Mouse (Mus musculus) embryo, embryonic 10 days (tissue): ENCODE results near the gene Gpr176.

ENCODE experiments used
- DNase-seq: peaks from one replicate; pipeline ENCODE4 v3.0.0-alpha.2; 2015; ENCODE audit warnings: low spot score

Gpr176 gene

DNA sequence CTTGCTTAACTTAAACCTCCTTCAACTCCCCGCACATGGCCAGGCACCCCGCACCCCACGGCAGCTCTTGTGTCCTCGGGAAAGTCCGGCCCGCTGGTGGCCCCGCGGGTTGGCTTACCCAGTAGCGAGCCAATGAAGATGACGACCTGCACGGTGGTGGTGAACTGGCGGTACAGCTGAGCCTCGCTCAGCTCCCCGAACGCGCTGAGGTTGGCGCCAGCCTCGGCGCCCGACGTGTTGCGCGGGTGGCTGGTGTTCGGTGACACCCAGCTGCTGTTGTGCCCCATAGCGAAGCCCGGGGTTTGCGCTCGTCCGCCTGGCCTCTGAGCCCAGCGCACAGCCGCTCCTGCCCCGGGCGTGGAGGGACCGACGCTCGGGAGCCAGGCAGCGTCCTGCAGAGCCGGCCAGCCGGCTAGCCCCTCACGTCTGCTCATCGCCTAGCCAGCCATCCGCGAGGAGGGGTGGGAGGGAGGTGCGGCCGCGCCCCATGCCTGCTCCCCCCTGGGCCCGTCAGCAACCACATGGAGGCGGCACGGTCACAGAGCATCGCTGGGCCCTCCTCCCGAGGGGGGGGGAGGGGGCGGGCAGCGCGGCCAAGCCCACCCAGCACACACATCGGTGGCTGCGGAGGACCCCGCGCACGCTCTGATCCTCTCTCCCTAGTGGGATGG, at the start of gene Gpr176:
Gene Gpr176, minus strand, starts transcription at position 519 of the 671 bp plus-strand sequence.
- DNase-seq, result peak; percentile 55

DNA sequence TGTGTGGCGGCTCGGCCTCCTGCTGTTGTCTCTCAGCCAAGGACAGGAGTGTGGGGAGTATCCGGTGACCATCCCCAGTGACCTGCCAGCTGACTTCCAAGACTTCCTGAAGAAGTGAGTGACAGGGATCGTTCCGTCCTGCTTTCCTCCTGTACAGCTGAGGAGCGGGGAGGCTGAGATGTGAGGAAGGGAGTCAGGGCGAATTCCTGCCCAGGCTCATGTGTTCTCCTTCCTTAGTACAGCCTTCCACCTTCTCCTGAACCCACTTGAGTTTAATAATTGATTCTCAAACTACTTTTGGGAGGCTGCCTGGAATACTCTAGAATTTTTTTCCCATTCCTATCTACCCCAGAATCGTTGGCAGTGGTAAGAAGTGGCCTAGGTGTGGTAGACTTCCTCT, 49.2 kb upstream of the Gpr176 start:
- DNase-seq, result no peak

DNA sequence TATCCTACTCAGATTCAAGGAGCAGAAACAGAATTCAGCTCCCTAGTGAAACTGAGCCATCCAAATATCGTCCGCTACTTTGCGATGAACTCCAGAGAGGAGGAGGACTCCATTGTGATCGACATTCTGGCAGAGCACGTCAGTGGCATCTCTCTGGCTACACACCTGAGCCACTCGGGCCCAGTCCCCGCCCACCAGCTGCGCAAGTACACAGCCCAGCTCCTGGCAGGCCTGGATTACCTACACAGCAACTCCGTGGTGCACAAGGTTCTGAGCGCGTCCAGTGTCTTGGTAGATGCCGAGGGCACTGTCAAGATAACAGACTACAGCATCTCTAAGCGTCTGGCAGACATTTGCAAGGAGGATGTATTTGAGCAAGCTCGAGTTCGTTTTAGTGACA, 48.7 kb upstream of the Gpr176 start:
- no peak for DNase-seq

DNA sequence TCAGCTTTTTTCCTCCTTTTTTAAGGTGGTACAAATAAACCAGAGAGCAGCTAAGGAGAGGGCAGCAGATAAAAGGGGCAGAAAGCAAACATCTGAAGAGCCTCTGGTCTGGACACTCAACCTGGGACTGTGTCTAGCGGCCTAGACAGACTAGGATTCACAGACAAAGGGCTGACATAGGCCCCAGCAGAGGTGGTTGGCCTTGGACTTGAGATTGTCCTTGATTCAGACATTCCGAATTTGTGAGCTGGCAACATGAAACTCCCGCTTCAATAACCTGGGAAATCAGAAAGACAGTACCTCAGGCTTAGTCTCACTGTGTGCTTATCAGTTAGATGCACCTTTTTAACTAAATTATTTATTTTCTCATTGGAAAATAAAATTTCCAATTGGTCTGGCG, 44.9 kb upstream of the Gpr176 start:
- DNase-seq, result no peak

DNA sequence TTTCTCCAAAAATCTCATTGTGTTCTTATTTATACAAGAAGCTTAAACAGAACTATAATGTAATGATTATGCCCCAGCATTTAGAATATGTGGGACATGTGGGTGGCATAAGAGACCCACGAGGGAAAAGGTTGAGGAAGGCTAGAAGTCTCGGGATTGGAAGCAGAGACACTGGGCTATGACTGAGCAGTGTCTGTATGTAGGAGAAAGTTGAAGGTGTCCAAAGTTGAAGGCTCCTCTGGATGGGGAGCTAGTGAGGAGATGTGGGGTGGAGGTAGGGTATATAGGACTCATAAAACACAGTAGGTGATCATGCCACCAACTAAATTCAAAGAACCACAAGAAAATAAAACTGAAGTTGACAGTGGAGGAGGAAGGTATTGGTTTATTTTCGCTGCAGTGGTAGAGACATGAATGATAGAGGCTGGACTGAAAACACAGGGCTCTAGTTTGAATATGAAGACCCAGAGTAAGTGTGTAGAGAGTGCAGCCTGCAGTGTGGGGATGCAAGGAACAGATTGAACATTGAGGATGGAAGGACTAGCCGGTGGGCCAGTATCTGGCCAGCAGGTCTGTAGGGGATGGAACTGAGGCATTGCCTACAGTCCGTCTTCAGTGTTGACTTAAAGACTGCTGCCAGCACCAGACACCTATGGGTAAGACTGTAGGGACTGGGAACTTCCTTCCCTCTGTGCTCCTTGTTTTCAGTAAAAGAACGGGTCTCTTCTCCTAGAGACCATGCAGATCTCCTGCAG, 42.6 kb upstream of the Gpr176 start:
- DNase-seq, result no peak

DNA sequence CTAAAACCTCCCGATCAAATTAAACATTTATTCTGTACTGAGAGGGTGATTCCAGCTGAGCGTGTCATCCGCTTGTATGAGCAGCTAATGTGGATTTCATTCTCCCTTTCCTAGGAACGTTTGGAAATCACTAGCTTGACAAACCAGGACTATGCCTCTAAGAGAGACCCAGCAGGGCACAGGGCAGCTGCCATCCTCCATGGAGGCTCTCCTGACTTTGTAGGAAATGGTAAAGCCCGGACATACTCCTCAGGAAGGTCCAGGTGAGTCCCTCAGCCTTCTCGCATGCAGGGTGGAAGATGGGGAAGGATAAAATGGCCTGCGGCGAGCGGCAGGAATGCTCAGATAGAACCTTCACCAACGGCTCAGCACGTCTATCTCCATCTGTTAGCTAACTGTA, 39.6 kb upstream of the Gpr176 start:
- DNase-seq, result no peak

DNA sequence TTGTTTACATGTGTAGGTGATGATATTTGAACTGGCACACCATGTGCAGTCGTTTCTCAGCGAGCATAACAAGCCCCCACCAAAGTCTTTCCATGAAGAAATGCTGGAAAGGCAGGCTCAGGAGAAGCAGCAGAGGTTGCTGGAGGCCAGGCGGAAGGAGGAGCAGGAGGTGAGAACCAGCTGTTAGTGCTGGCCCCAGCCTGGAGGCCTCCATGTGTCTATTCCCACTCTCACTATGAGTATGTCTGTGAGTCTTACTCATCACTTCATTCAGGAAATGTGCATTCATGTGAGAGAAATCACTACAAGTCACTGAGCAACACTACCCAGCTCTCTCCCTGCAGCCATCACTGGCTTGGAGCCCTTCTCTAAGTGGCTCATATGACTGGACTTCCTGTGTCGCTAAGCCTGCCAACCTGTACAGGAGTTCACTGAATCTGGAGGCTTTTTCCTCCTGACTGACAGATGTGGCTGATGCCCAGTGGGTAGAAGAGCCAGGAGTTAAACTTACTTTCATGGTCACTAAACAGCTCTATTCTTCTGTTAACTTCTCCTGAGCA, 35.2 kb upstream of the Gpr176 start:
- DNase-seq, result no peak

DNA sequence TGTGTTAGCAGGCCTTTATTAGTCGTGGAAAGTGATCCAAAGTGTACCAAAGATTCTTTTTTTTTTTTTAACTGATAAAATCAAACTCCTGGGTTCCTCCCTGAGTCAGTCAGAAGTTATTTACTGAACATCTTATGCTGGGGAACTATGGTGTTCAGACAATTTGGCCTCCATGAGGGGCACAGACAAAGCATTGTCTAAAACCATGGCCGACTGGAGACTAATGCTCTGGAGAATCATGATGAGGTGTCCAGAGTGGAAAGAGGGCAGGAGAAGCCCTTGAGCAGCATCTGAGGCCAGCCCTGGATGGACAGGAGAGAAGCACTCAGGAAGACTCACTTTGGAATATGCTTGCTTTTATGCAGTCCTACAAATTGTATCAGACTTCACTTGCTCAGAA, 33.6 kb upstream of the Gpr176 start:
- DNase-seq, result no peak

DNA sequence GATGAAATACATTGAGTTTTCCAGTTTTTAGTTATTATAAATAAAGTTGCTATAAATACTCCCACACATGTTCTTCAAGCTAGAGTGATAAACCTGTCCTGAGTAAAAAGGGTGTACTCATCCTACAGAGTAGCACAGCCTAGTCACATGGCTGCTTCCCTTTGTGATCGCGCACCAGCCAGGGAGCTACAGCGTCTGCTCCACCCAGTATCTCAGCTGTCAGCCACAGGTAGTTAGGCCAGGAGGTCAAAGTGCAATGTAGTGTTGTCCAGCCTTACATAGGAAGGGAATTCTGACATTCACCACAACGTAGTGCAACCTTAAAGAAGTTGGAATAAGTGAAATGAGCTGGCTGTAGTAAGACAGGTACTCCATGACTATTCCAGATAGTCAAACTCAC, 32.3 kb upstream of the Gpr176 start:
- no peak for DNase-seq

DNA sequence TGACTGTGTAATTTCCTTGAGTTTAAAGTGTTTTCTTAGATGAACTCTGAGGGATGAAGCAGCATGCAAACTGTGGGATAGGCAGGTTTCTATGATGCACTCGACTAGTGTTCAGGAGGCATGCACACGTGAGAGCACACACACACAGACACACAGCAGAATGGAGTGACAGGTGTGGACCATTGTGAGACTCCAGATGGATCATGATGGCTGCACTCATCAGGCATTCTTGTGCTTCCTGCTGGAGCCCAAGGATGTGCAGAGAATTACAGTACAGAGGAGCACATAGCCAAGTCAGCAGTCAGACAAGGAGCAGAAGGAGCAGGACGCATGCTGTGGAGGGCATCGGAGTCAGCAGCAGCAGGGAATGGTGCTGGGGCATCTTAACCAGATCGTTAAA, 31.1 kb upstream of the Gpr176 start:
- no peak for DNase-seq

DNA sequence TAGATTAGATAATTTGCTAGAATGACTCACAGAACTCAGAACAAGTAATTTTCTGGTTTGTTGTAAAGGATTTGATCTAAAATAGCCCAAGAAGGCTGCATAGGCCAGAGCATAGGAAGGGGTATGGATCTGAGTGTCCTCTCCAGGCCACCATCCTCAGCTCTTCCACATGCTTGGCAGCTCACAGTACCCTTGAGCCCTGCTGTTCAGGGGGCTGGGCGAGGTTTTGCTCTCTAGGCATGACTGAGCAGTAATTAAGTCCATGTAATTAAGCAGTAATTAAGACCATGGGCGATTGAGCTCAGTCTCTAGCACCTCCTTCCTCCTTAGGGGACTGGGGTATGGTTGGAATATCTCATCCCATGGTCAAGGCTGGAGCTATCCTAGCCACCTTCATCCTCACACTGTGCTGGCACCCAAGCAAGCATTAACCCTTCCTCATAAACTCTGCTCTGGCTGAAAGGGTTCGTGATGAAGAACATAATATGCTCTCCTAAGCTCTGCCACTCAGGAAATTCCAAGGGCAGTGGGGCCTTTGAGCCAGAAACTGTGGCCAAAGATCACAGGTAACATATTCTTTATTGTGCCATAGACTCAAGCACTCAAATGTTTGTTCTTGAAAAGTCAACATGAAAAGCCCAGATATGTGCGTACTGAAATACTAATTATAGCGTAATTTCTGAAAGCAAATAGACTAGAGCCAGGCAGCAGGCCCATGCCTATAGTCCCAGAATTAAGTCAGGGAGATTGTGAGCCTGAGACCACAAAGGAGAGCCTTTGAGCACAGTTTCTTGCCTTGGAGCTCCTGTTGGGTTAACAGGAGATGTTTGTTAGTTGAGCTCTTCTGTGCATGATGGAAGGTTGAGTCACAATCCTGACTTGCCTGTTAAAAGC, 28.9 kb upstream of the Gpr176 start:
- DNase-seq, result no peak

DNA sequence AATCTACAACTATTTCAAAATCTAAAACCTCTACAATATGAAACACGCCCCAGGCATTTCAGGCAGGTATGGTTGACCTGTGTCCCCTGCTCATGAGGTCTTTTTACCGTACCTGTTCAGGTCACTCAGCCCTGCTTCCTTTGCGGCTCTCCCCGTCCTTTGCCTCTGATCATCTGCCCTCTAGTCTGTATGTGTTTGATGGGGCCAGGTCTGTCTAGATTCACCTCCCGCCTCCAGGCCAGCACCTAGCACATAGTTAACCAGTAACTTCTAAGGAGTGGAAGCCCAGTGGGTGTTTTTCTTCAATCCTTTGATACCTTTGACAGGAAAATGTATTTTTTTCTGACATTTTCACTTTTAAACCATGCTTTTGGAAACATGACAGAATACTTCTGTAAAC, 26.5 kb upstream of the Gpr176 start:
- no peak for DNase-seq

DNA sequence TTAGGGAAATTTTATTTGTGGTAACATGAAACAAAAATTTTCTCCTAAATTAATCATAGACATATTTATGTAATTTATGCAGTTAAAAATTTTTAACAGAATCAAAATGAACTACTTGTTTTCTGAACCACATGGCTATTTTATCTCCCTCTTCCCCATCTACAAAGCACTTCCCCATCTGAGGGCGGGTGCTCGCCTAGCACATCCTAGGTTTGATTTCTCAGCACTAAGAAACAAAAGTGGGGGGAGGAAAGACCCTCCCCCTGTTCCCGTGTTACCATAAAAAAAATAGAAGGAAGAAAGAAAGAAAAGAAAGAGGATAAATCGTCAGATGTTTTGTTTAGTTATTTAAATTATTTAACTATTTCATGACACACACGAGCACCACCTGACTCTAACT, 18.0 kb upstream of the Gpr176 start:
- DNase-seq, result no peak

DNA sequence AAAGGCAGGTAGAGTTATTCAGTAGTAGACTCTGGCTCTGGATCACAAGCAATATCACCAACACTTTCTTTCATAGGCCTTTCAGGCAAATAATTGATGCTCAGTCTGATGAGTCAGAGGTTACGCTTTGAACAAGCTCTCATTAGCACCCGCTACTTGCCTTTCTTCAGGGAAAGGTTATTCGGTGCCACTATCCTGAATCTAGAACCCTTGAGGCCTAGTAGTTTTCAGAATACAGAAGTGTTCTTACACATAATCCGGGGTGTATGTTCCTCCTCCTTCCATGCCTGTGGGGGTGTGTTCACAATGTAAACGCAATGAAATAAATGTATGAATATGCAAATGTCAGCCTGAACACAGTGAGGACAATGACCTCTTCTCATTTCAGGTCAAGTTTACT, 16.9 kb upstream of the Gpr176 start:
- DNase-seq, result no peak

DNA sequence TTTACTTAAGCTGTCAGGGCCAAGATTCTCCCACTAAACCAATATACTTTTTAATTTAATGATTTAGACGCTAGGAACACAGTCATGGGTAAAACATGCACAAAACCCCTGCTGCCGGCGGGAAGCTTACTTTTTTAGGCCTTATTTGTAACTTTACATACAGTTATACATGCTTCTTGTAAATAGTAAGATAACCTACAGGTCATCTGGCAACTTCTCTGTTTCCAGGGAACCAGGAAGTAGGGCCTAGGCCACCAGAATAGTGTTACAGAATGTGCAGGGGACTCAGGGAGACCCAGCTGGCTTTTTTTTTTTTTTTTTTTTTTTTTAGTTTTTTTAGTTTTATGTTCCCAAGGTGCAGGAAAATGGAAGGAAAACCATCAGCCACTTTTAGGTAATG, 16.4 kb upstream of the Gpr176 start:
- no peak for DNase-seq

DNA sequence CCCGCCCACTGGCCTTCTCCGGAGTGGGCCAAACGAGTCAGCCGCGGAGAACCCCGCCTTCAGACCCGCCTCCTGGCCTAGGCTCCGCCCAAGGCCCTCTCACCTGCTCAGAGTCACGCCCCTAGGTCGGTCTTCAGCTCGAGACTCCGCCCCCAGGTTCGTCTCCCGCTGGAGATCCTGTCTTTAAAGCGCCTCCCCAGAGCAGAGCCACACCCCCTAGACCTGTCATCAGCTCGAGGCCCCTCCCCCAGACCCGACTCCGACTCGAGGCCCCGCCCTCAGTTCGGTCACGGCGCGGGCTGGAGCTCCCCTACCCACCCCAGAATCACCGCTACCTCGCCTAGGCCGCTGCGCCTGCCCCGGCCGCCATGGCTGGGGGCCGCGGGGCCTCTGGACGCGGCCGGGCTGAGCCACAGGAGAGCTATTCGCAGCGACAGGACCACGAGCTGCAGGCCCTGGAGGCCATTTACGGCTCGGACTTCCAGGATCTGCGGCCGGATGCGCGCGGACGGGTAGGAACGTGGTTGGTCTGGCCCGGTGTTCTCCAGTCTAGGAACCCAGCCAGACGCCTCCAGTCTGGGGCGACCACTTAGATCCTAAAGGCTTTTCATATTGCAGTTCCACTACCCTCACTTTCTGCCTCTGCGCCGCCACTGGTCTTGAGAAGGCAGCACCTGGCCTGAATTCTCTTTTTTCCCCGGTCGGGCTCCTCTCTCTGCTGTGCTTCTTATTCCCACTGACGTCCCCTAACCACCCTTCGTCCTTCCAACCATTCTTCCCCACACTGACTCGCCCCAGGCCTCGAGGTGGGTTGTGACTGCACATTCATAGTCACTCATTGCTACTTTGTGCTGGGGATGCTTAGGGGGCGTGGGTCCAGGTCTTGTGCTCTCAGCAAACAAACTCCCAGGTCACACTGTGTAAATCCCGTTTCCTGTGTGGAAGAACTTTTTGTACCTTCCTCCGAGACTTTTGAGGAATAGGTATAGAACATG, 15.4 kb upstream of the Gpr176 start, which contains the start of gene Eif2ak4:
Gene Eif2ak4, plus strand, starts transcription at position 278 of the 995 bp plus-strand sequence.
- DNase-seq, result peak; percentile 98

DNA sequence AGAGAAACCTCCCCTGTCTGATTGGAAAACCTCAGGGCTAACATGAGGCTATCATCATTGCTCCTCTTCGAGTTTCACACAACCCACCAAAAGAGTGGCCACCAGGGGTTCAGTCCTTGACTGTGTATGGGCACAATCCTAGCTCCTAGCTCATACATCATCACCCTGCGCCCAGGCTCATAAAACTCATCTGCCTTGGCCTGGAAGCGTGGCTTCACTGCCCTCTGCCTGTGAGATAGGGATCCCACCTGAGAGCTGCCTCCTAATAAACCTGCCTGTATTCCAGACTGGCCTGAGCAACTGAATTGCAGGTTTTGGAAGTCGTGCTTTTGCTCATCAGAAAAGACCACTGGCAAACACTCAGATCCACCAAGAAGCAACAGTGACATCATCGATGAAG, 10.2 kb upstream of the Gpr176 start:
- no peak for DNase-seq

DNA sequence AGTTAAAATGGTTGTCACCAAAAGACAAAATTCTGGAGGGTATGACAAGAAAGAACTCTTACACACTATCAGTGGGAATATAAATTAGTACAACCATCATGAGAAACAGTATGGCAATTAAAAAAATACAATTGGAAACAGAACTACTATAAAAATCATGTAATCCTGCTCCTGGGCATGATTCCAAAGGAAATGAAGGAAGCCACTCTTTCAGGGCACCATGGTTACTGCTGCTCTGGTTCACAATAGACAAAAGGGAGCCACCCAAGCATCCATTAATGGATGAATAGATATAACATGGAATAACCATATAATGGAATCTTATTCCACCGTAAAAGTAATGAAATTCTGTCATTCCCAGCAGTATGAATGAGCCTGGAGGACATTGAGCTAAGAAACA, 6.5 kb upstream of the Gpr176 start:
- DNase-seq, result no peak

DNA sequence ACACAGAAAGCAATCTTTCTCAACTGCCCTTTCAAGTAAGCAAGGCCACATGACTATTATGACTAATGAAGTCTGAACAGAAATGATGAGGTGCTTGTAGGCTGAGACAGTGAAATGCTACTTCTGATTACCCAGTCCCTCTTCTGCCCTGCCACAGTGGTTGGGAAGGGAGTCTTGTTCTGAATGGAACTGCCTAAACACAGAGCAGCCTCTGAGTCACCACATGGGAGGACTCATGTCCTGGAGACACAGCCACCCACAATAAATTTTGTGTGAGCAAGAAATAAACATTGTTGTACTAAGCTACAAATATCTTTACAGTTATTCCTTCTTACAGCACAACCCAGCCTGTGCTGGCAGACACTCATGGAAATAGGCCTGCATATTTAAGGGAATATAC, 2.7 kb upstream of the Gpr176 start:
- DNase-seq, result no peak

DNA sequence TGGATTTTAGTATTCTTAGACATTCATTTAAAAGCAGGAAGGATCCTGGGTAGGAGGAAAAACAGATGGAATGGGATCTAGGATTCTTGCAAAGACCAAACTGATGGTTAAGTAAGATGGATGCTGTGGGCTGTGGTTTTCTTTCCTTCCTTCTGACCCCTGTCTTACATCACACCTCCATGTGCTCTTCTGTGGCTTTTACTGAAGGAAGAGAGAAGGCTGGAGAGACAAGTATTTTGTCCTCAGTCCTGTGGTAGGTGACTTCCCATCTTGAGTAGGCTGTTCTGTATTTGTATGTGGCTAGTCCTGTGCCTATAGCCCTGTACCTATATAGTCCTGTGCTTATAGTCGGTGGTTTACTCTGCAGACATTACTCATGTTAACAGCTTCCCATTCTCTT, 2.3 kb upstream of the Gpr176 start:
- DNase-seq, result no peak

DNA sequence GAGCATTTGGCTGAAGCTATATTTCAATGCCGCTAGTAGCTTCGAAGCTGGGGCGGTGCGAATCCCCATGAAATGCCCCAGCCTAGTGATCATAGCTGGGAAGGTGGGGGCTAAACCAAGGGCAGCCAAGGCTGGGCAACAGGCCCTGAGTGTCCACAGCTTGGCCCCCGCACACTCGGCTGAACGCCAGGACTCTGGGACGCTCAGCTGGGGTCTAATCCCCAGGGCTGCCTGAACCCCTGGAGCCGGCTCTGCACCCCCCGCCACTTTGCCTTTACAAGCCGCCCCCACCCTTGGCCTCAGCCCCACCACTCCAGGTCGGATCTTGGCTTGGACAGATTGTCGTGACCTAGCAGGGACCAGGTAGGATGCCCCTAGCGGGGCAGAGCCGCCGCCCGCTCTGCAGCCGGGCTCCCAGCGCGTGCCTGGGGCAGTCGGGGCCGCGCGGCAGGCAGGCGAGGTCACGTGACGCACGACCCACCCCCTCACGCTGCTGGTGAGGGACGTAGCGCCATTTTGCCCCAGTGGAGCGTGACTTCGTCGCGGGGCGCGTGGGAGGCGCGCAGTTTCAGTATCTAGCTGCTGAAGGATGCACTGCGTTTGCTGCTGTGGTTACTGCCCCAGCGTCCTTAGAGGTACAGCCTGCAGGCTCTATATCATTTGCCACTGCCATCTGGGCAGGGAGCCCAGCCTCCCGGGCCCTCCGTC, 507 bp upstream of the Gpr176 start:
- DNase-seq, result peak; percentile 94
